Mouse (Mus musculus): Measurements from ENCODE around the gene Gm11213.

The Gm11213 gene

GRCm38 (mm10) chr4:63604945-63605344, at the start of gene Gm11213:
TSS of gene Gm11213 (minus strand) at chr4:63605261.
- DNase-seq: no peak

- DNase-seq: peak; percentile 50 to 57
Measured at GRCm38 (mm10) chr4:63654381-63654780, 49.3 kb upstream of the Gm11213 start.

GRCm38 (mm10) chr4:63643956-63644726, 39.1 kb upstream of the Gm11213 start:
- no peak for DNase-seq

GRCm38 (mm10) chr4:63639842-63640241, 34.8 kb upstream of the Gm11213 start:
- DNase-seq: no peak

- DNase-seq: no peak
Measured at GRCm38 (mm10) chr4:63638603-63639002, 33.5 kb upstream of the Gm11213 start.

GRCm38 (mm10) chr4:63633181-63633580, 28.1 kb upstream of the Gm11213 start:
- DNase-seq: no peak

GRCm38 (mm10) chr4:63627111-63627510, 22.1 kb upstream of the Gm11213 start:
- no peak for DNase-seq

- DNase-seq: no peak
Measured at GRCm38 (mm10) chr4:63625563-63626080, 20.6 kb upstream of the Gm11213 start.

- peak; percentile 47 to 48 for DNase-seq
Measured at GRCm38 (mm10) chr4:63622378-63622835, 17.3 kb upstream of the Gm11213 start, which contains the start of gene Tex48. TSS of gene Tex48 (minus strand) at chr4:63622428.

- no peak for DNase-seq
Measured at GRCm38 (mm10) chr4:63621861-63622260, 16.8 kb upstream of the Gm11213 start.

- no peak for DNase-seq
Measured at GRCm38 (mm10) chr4:63608391-63608790, 3.3 kb upstream of the Gm11213 start.

- no peak for DNase-seq
Measured at GRCm38 (mm10) chr4:63605968-63606367, 907 bp upstream of the Gm11213 start.

GRCm38 (mm10) chr4:63605545-63605944, 484 bp upstream of the Gm11213 start:
- no peak for DNase-seq

- no peak for DNase-seq
Measured at GRCm38 (mm10) chr4:63601263-63601662, 3.8 kb downstream of the Gm11213 start.

- peak in 1 of 2 experiments; percentile 22 for DNase-seq
Measured at GRCm38 (mm10) chr4:63600786-63601185, 4.3 kb downstream of the Gm11213 start.

GRCm38 (mm10) chr4:63596010-63596409, 9.1 kb downstream of the Gm11213 start:
- DNase-seq: no peak

- DNase-seq: no peak
Measured at GRCm38 (mm10) chr4:63595259-63595658, 9.8 kb downstream of the Gm11213 start.

- DNase-seq: peak; percentile 37 to 52
Measured at GRCm38 (mm10) chr4:63594459-63595110, 10.5 kb downstream of the Gm11213 start.

GRCm38 (mm10) chr4:63590538-63590937, 14.5 kb downstream of the Gm11213 start:
- DNase-seq: no peak

- no peak for DNase-seq
Measured at GRCm38 (mm10) chr4:63589987-63590386, 15.1 kb downstream of the Gm11213 start.

GRCm38 (mm10) chr4:63586240-63586639, 18.8 kb downstream of the Gm11213 start:
- no peak for DNase-seq

GRCm38 (mm10) chr4:63585216-63585615, 19.8 kb downstream of the Gm11213 start:
- DNase-seq: peak; percentile 27 to 42

GRCm38 (mm10) chr4:63582580-63582979, 22.5 kb downstream of the Gm11213 start:
- DNase-seq: no peak

- no peak for DNase-seq
Measured at GRCm38 (mm10) chr4:63580078-63580477, 25.0 kb downstream of the Gm11213 start.
